Mouse (Mus musculus): ENCODE results near the gene Cd27. TPM values are rescaled to one million over a fixed set of nuclear protein-coding genes. Genes with fewer than 3 reads are reported as not detected.

Gene Cd27
- total and polyA plus RNA-seq, 2 experiments from 2014 or later, result 0.33 TPM; not detected in 1

- Histone ChIP-seq H3K27ac (ENCODE audit: low read depth, low read length) (no peak overlapping the region), H3K27me3 (ENCODE audit: insufficient read depth, low read length) (no peaks in the 10 kb centered on the region), H3K9ac (no peak overlapping the region), H3K4me1 (ENCODE audit: insufficient read depth) (peaks cover 8% of the 10 kb centered on the region; the same call in 1 of the 2 replicates), H3K9me3 (ENCODE audit: low read length) (no peaks in the 10 kb centered on the region), H3K36me3 (ENCODE audit: insufficient read depth) (0 out of 2 replicates have a peak, but pooled peaks cover 12% of the 10 kb centered on the region), H3K4me3 (ENCODE audit: low read depth, low read length) (no peak overlapping the region), H3K4me2 (ENCODE audit: low read depth) (no peak overlapping the region)
- TF ChIP-seq CTCF (IDR thresholded peaks at IDR 0.05; ENCODE audit: low read depth), result no peak
- DNase-seq (no peak), ATAC-seq (no peak)
- WGBS, result 81% methylated on average over 7 of the region's 7 CpGs
Measured at GRCm38 (mm10) chr6:125193390-125193789, 43.4 kb downstream of the Cd27 start.

- peak overlapping the region; percentile 62 for H3K9ac ChIP-seq
- no peaks in the 10 kb centered on the region for H3K9me3 ChIP-seq (ENCODE audit: low read length)
- ATAC-seq (no peak), DNase-seq (no peak)
- no peaks in the 10 kb centered on the region for H3K27me3 ChIP-seq (ENCODE audit: insufficient read depth, low read length)
- H3K27ac ChIP-seq (ENCODE audit: low read depth, low read length), result peak overlapping the region; percentile 96
- TF ChIP-seq CTCF (IDR thresholded peaks at IDR 0.05; ENCODE audit: low read depth), result no peak
- peak overlapping the region; percentile 56 for H3K4me3 ChIP-seq (ENCODE audit: low read depth, low read length)
- H3K36me3 ChIP-seq (ENCODE audit: insufficient read depth), result 0 out of 2 replicates have a peak, but pooled peaks cover 13% of the 10 kb centered on the region
- peak overlapping the region; percentile 71 for H3K4me2 ChIP-seq (ENCODE audit: low read depth)
- H3K4me1 ChIP-seq (ENCODE audit: insufficient read depth), result peaks cover 8% of the 10 kb centered on the region; the same call in 1 of the 2 replicates
- 47% methylated on average over 5 of the region's 5 CpGs for WGBS
Measured at GRCm38 (mm10) chr6:125192841-125193240, 44.0 kb downstream of the Cd27 start.

GRCm38 (mm10) chr6:125192016-125192714, 44.6 kb downstream of the Cd27 start:
- Histone ChIP-seq H3K4me1 (ENCODE audit: insufficient read depth) (peaks cover 8% of the 10 kb centered on the region; the same call in 1 of the 2 replicates), H3K27ac (ENCODE audit: low read depth, low read length) (peak overlapping the region; percentile 96), H3K4me2 (ENCODE audit: low read depth) (peak overlapping the region; percentile 71), H3K27me3 (ENCODE audit: insufficient read depth, low read length) (no peaks in the 10 kb centered on the region), H3K4me3 (ENCODE audit: low read depth, low read length) (peak overlapping the region; percentile 56), H3K9ac (peak overlapping the region; percentile 62), H3K36me3 (ENCODE audit: insufficient read depth) (peaks cover 20% of the 10 kb centered on the region; the same call in 1 of the 2 replicates), H3K9me3 (ENCODE audit: low read length) (no peaks in the 10 kb centered on the region)
- DNase-seq, result peak; percentile 94
- ATAC-seq, result peak; percentile 91
- TF ChIP-seq CTCF (IDR thresholded peaks at IDR 0.05; ENCODE audit: low read depth), result no peak
- WGBS, result 1% methylated on average over 34 of the region's 34 CpGs

- Histone ChIP-seq H3K36me3 (ENCODE audit: insufficient read depth) (peaks cover 27% of the 10 kb centered on the region; the same call in 1 of the 2 replicates), H3K9me3 (ENCODE audit: low read length) (no peaks in the 10 kb centered on the region), H3K4me3 (ENCODE audit: low read depth, low read length) (peak within 1 kb of the TSS; percentile 56), H3K9ac (peak within 1 kb of the TSS; percentile 62), H3K4me2 (ENCODE audit: low read depth) (peak within 1 kb of the TSS; percentile 71), H3K27ac (ENCODE audit: low read depth, low read length) (peak within 1 kb of the TSS; percentile 96), H3K27me3 (ENCODE audit: insufficient read depth, low read length) (no peaks in the 10 kb centered on the region), H3K4me1 (ENCODE audit: insufficient read depth) (peaks cover 8% of the 10 kb centered on the region; the same call in 1 of the 2 replicates)
- WGBS, result under 1% methylated on average over 53 of the region's 54 CpGs
- peak; percentile 55 for TF ChIP-seq CTCF (IDR thresholded peaks at IDR 0.05; ENCODE audit: low read depth)
- peak; percentile 100 for DNase-seq
- ATAC-seq, result peak; percentile 98
Measured at GRCm38 (mm10) chr6:125191332-125192015, 45.3 kb downstream of the Cd27 start, which contains the start of the genes Ncapd2 and Mrpl51. TSS of gene Ncapd2 (minus strand) at chr6:125191701. TSS of gene Mrpl51 (plus strand) at chr6:125191801.

GRCm38 (mm10) chr6:125190816-125191215, 46.0 kb downstream of the Cd27 start:
- Histone ChIP-seq H3K9ac (peak overlapping the region; percentile 44), H3K27me3 (ENCODE audit: insufficient read depth, low read length) (no peaks in the 10 kb centered on the region), H3K4me1 (ENCODE audit: insufficient read depth) (peaks cover 8% of the 10 kb centered on the region; the same call in 1 of the 2 replicates), H3K36me3 (ENCODE audit: insufficient read depth) (peaks cover 33% of the 10 kb centered on the region), H3K9me3 (ENCODE audit: low read length) (no peaks in the 10 kb centered on the region), H3K4me2 (ENCODE audit: low read depth) (peak overlapping the region; percentile 53), H3K27ac (ENCODE audit: low read depth, low read length) (peak overlapping the region; percentile 73), H3K4me3 (ENCODE audit: low read depth, low read length) (peak overlapping the region; percentile 56)
- DNase-seq (no peak), ATAC-seq (no peak)
- TF ChIP-seq CTCF (IDR thresholded peaks at IDR 0.05; ENCODE audit: low read depth), result no peak

- TF ChIP-seq CTCF (IDR thresholded peaks at IDR 0.05; ENCODE audit: low read depth), result no peak
- WGBS, result 93% methylated on average over 10 of the region's 10 CpGs
Measured at GRCm38 (mm10) chr6:125186203-125186602, 50.6 kb downstream of the Cd27 start.

More at GRCm38 (mm10) chr6:125186203-125186602, 50.6 kb downstream of the Cd27 start:
- H3K9ac ChIP-seq, result no peak overlapping the region
- H3K4me2 ChIP-seq (ENCODE audit: low read depth), result no peak overlapping the region
- H3K9me3 ChIP-seq (ENCODE audit: low read length), result no peaks in the 10 kb centered on the region
- no peaks in the 10 kb centered on the region for H3K27me3 ChIP-seq (ENCODE audit: insufficient read depth, low read length)
- peaks cover 2% of the 10 kb centered on the region; the same call in 1 of the 2 replicates for H3K4me1 ChIP-seq (ENCODE audit: insufficient read depth)
- no peak overlapping the region for H3K4me3 ChIP-seq (ENCODE audit: low read depth, low read length)
- ATAC-seq, result no peak
- DNase-seq, result no peak
- H3K27ac ChIP-seq (ENCODE audit: low read depth, low read length), result no peak overlapping the region
- peaks cover 60% of the 10 kb centered on the region for H3K36me3 ChIP-seq (ENCODE audit: insufficient read depth)

Small RNA genes lying within 50 kb of the gene (microRNA-seq; reads per million reads assigned to microRNA genes)
- 0.39 to 0.85 reads per million in 2 experiments for gene Mir3098
- gene Mir8113, result 0 reads per million in 2 experiments

Other genes starting within 250 kb of the Cd27 start
- 12.2 and 18.3 TPM in 2 replicates for gene Pianp, start 240.3 kb downstream of the Cd27 start, total RNA-seq (2014; rRNA removed)
- 53.8 and 68.9 TPM in 2 replicates for gene Pianp, start 240.3 kb downstream of the Cd27 start, polyA plus RNA-seq (2015; fragmentation: Nextera tagmentation; extraction: Ambion mirVana)
- 24.7 and 34.5 TPM in 2 replicates for gene Zfp384, start 227.9 kb downstream of the Cd27 start, total RNA-seq (2014; rRNA removed)
- gene Zfp384, start 227.9 kb downstream of the Cd27 start, polyA plus RNA-seq (2015; fragmentation: Nextera tagmentation; extraction: Ambion mirVana), result 7.2 and 8.4 TPM in 2 replicates
- 83.4 and 103 TPM in 2 replicates for gene Ing4, start 197.2 kb downstream of the Cd27 start, total RNA-seq (2014; rRNA removed)
- gene Ing4, start 197.2 kb downstream of the Cd27 start, polyA plus RNA-seq (2015; fragmentation: Nextera tagmentation; extraction: Ambion mirVana), result 102 and 111 TPM in 2 replicates
- 11.3 and 12.2 TPM in 2 replicates for gene Acrbp, start 187.3 kb downstream of the Cd27 start, total RNA-seq (2014; rRNA removed)
- 11.4 and 13.8 TPM in 2 replicates for gene Acrbp, start 187.3 kb downstream of the Cd27 start, polyA plus RNA-seq (2015; fragmentation: Nextera tagmentation; extraction: Ambion mirVana)
- gene Lpar5, start 169.1 kb downstream of the Cd27 start, total RNA-seq (2014; rRNA removed), result 0.38 and 0.71 TPM in 2 replicates
- 0.59 and 0.61 TPM in 2 replicates for gene Lpar5, start 169.1 kb downstream of the Cd27 start, polyA plus RNA-seq (2015; fragmentation: Nextera tagmentation; extraction: Ambion mirVana)
- 121 and 141 TPM in 2 replicates for gene Chd4, start 141.0 kb downstream of the Cd27 start, total RNA-seq (2014; rRNA removed)
- 53.3 and 72.6 TPM in 2 replicates for gene Chd4, start 141.0 kb downstream of the Cd27 start, polyA plus RNA-seq (2015; fragmentation: Nextera tagmentation; extraction: Ambion mirVana)
- 47.2 and 56.0 TPM in 2 replicates for gene Nop2, start 105.1 kb downstream of the Cd27 start, total RNA-seq (2014; rRNA removed)
- gene Nop2, start 105.1 kb downstream of the Cd27 start, polyA plus RNA-seq (2015; fragmentation: Nextera tagmentation; extraction: Ambion mirVana), result 39.6 and 43.5 TPM in 2 replicates
- gene Iffo1, start 91.8 kb downstream of the Cd27 start, total RNA-seq (2014; rRNA removed), result 24.6 and 28.8 TPM in 2 replicates
- 12.8 and 18.3 TPM in 2 replicates for gene Iffo1, start 91.8 kb downstream of the Cd27 start, polyA plus RNA-seq (2015; fragmentation: Nextera tagmentation; extraction: Ambion mirVana)
- 2,022 and 2,511 TPM in 2 replicates for gene Gapdh, start 70.5 kb downstream of the Cd27 start, total RNA-seq (2014; rRNA removed)
- gene Gapdh, start 70.5 kb downstream of the Cd27 start, polyA plus RNA-seq (2015; fragmentation: Nextera tagmentation; extraction: Ambion mirVana), result 1,543 and 1,551 TPM in 2 replicates
- gene Ncapd2, start 45.3 kb downstream of the Cd27 start, total RNA-seq (2014; rRNA removed), result 32.5 and 43.5 TPM in 2 replicates
- gene Ncapd2, start 45.3 kb downstream of the Cd27 start, polyA plus RNA-seq (2015; fragmentation: Nextera tagmentation; extraction: Ambion mirVana), result 18.9 and 25.8 TPM in 2 replicates
- 51.3 and 54.0 TPM in 2 replicates for gene Mrpl51, start 45.2 kb downstream of the Cd27 start, total RNA-seq (2014; rRNA removed)
- gene Mrpl51, start 45.2 kb downstream of the Cd27 start, polyA plus RNA-seq (2015; fragmentation: Nextera tagmentation; extraction: Ambion mirVana), result 146 and 148 TPM in 2 replicates
- 6.7 and 12.9 TPM in 2 replicates for gene Vamp1, start 21.5 kb downstream of the Cd27 start, total RNA-seq (2014; rRNA removed)
- gene Vamp1, start 21.5 kb downstream of the Cd27 start, polyA plus RNA-seq (2015; fragmentation: Nextera tagmentation; extraction: Ambion mirVana), result 7.9 and 11.9 TPM in 2 replicates
- 2.5 and 4.3 TPM in 2 replicates for gene Tapbpl, start 5.2 kb downstream of the Cd27 start, total RNA-seq (2014; rRNA removed)
- gene Tapbpl, start 5.2 kb downstream of the Cd27 start, polyA plus RNA-seq (2015; fragmentation: Nextera tagmentation; extraction: Ambion mirVana), result 3.7 and 6.9 TPM in 2 replicates
- gene Tuba3a, start 49.0 kb upstream of the Cd27 start, total RNA-seq (2014; rRNA removed), result not detected in 2 replicates
- gene Tuba3a, start 49.0 kb upstream of the Cd27 start, polyA plus RNA-seq (2015; fragmentation: Nextera tagmentation; extraction: Ambion mirVana), result not detected in 2 replicates
- 14.9 and 19.9 TPM in 2 replicates for gene Ltbr, start 76.9 kb upstream of the Cd27 start, total RNA-seq (2014; rRNA removed)
- 11.4 and 14.8 TPM in 2 replicates for gene Ltbr, start 76.9 kb upstream of the Cd27 start, polyA plus RNA-seq (2015; fragmentation: Nextera tagmentation; extraction: Ambion mirVana)
- gene Scnn1a, start 83.6 kb upstream of the Cd27 start, total RNA-seq (2014; rRNA removed), result 0.67 and 1.2 TPM in 2 replicates
- 1.0 and 1.5 TPM in 2 replicates for gene Scnn1a, start 83.6 kb upstream of the Cd27 start, polyA plus RNA-seq (2015; fragmentation: Nextera tagmentation; extraction: Ambion mirVana)
- 6.8 and 12.1 TPM in 2 replicates for gene Tnfrsf1a, start 112.4 kb upstream of the Cd27 start, total RNA-seq (2014; rRNA removed)
- gene Tnfrsf1a, start 112.4 kb upstream of the Cd27 start, polyA plus RNA-seq (2015; fragmentation: Nextera tagmentation; extraction: Ambion mirVana), result 13.2 and 13.6 TPM in 2 replicates
- gene Plekhg6, start 143.8 kb upstream of the Cd27 start, total RNA-seq (2014; rRNA removed), result 0.15 and 1.00 TPM in 2 replicates
- 0.16 TPM in 2 replicates for gene Plekhg6, start 143.8 kb upstream of the Cd27 start, polyA plus RNA-seq (2015; fragmentation: Nextera tagmentation; extraction: Ambion mirVana)